Mouse (Mus musculus): Measurements from ENCODE around the gene Hist2h3c1.
"Not testable (repeated sequence)": the region's sequence is repeated elsewhere in the genome, so short reads cannot be mapped to it uniquely, and the experiment has no call there.

Hist2h3c1 gene

GRCm38 (mm10) chr3:96284457-96284856 lies 38.0 kb downstream of the Hist2h3c1 start:
- no peak for DNase-seq (ENCODE audit: low spot score in 2 of 2)

GRCm38 (mm10) chr3:96287334-96287733 lies 40.8 kb downstream of the Hist2h3c1 start:
- DNase-seq (ENCODE audit: low spot score in 2 of 2): not testable (repeated sequence)

GRCm38 (mm10) chr3:96289201-96289600 lies 42.7 kb downstream of the Hist2h3c1 start:
- DNase-seq (ENCODE audit: low spot score in 2 of 2): no peak

DNA sequence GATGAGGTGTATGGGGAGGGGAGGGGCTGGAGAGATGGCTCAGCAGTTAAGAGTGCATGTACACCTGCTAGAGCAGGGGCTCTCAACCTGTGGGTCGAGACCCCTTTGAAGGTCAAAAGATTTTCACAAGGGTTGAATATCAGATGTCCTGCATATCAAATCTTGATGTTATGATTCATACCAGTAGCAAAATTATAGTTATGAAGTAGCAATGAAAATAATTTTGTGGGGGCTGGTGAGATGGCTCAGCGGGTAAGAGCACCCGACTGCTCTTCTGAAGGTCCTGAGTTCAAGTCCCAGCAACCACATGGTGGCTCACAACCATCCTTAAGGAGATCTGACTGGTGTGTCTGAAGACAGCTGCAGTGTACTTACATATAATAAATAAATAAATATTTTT lies 44.2 kb downstream of the Hist2h3c1 start:
- DNase-seq (ENCODE audit: low spot score in 2 of 2): not testable (repeated sequence)

DNA sequence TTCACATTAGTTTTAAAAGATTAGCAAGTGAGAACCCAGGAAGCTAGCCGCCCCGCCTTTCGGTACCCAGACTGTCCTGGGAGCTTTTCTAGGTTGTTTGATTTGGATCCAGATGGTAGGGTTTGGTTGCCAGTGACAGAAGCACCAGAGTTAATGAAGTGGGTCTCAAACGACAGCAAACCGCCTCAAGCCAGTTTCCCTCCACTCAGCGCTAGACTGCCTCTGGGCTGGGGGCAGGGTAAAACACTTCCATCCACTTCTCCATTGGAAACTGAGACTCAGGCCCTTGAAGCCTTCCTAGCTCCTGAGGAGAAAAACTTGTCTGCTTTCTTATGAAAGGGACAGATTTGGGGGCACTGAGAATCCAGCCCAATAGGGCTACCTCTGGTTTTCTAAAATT lies 46.2 kb downstream of the Hist2h3c1 start:
- DNase-seq (ENCODE audit: low spot score in 2 of 2): no peak

DNA sequence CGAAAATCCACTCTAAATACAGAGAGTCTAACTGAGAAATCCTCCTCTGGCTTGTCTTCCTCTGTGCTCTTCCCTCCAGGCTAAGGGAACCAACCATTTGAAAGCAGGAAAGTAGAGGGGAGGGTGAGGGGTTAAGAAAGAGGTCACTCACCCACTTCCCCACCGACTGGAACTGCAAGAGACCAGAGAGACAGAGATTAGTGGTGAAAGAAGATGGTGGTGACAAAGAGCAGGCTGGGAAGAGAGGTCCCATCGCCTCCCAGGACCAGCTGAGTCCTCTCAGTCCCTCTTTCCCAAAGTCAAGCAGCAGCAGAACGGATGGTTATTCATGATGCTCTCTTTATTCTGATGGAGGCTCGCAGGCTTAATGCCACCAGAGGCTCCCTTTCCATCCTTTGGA lies 46.9 kb downstream of the Hist2h3c1 start:
- no peak for DNase-seq (ENCODE audit: low spot score in 2 of 2)

DNA sequence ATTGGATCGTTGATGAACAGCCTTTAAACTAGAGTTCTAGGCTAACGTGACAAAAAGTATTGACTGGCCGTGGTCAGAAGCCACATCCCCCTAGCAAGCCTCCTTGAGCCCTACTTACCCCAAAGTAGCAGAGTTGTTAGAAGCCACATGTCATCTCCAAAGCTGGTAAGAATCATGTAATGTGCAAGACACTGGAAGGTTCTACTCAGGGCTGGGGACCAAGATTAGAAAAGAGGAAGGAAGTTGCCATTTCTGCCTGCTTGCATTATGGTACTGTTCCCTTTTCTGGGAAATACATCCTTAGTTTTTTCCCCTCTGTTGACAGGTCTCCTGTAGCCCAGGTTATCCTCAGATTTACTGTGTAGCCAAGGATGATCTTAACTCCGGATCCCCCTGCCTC lies 47.3 kb downstream of the Hist2h3c1 start, which contains the start of gene Fcgr1:
Gene Fcgr1 (minus strand): TSS at position 183 of the 400 bp plus-strand sequence.
- DNase-seq (ENCODE audit: low spot score in 2 of 2): no peak

All from frontal cortex, postnatal 25 days (tissue).